Mouse (Mus musculus) liver, embryonic 14.5 days (tissue): ENCODE results near the gene Pde9a.

ENCODE experiments used
- CTCF ChIP-seq: IDR thresholded peaks from 2 replicates; pipeline ENCODE4 v1.5.1; 2016; ENCODE audit warnings: antibody characterized with exemption, low read depth, control low read depth
- EP300 ChIP-seq: IDR thresholded peaks from 2 replicates; pipeline ENCODE4 v1.6.1; 2016; ENCODE audit warnings: antibody characterized with exemption, low read depth

DNA sequence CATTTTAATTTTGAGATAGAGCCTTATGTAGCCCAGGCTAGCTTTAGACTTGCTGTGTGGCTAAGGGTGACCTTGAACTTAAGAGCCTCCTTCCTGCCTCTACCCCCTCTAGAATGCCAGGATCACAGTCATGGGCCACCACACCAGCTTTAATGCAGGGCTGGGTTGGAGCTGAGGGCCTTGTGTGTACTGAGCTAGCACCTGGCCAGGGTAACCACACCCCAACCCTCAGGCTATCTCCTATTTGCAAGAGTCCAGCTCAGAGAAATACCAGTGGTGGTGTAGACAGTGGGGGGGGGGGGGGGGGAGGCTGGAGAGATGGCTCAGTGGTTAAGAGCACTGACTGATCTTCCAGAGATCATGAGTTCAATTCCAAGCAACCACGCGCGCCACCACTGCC lies 139.8 kb downstream of the Pde9a start:
- TF ChIP-seq EP300 (no peak), CTCF (no peak)
